Mouse (Mus musculus) myocyte (in vitro differentiated cells): ENCODE measurements around the gene Opa3. TPM values are rescaled to one million over a fixed set of nuclear protein-coding genes. Genes with fewer than 3 reads are reported as not detected.

Source experiments
- H3K27me3 ChIP-seq: one replicate; pipeline ENCODE4 v1.6.1; 2011; ENCODE audit not compliant: control insufficient read depth, insufficient read depth, insufficient read length
- H3K36me3 ChIP-seq: one replicate; pipeline ENCODE4 v1.6.1; 2011; ENCODE audit not compliant: control insufficient read depth, insufficient read depth
- H3K4me2 ChIP-seq: one replicate; pipeline ENCODE4 v1.6.1; 2011; ENCODE audit warnings: low read depth, control low read depth
- H3K4me3 ChIP-seq: one replicate; pipeline ENCODE4 v1.5.1; 2011; ENCODE audit warnings: mild to moderate bottlenecking, control low read depth, moderate library complexity
- H3K79me2 ChIP-seq: one replicate; pipeline ENCODE4 v1.6.1; 2011; ENCODE audit not compliant: control insufficient read depth, insufficient read depth
- H3ac ChIP-seq: one replicate; pipeline ENCODE4 v1.6.1; 2011; ENCODE audit not compliant: control insufficient read depth, insufficient read length
- CEBPB ChIP-seq: IDR thresholded peaks from 2 replicates; pipeline ENCODE4 v1.6.1; 2011; ENCODE audit warnings: mild to moderate bottlenecking, moderate library complexity; ENCODE audit not compliant: poor library complexity, insufficient read depth, severe bottlenecking
- E2F4 ChIP-seq: IDR thresholded peaks from one replicate; pipeline ENCODE4 v1.6.1; 2011; ENCODE audit warnings: mild to moderate bottlenecking, control low read depth, moderate library complexity; ENCODE audit not compliant: insufficient read depth
- MAX ChIP-seq: IDR thresholded peaks from one replicate; pipeline ENCODE4 v1.6.1; 2011; ENCODE audit warnings: low read depth, mild to moderate bottlenecking, control low read depth
- MYOD1 ChIP-seq, 3 experiments: IDR thresholded peaks; one replicate each; pipeline ENCODE4 v1.6.1; 2011; ENCODE audit warnings: control low read depth in 2 of 3, low read depth in 2 of 3, mild to moderate bottlenecking in 2 of 3, moderate library complexity in 1 of 3; ENCODE audit not compliant: insufficient read length in 2 of 3, control insufficient read depth in 1 of 3
- MYOG ChIP-seq, 3 experiments: IDR thresholded peaks; one replicate each; pipeline ENCODE4 v1.6.1; 2011; ENCODE audit warnings: control low read depth in 2 of 3, low read depth in 2 of 3, mild to moderate bottlenecking in 2 of 3; ENCODE audit not compliant: insufficient read length in 2 of 3, control insufficient read depth in 1 of 3, insufficient read depth in 1 of 3
- POLR2A ChIP-seq: IDR thresholded peaks from one replicate; pipeline ENCODE4 v1.6.1; 2011; ENCODE audit warnings: low read depth, mild to moderate bottlenecking, control low read depth, moderate library complexity; ENCODE audit not compliant: insufficient read length
- POLR2AphosphoS2 ChIP-seq: IDR thresholded peaks from one replicate; pipeline ENCODE4 v1.6.1; 2011; ENCODE audit warnings: low read depth, control low read depth; ENCODE audit not compliant: insufficient read length
- REST ChIP-seq: IDR thresholded peaks from one replicate; pipeline ENCODE4 v1.6.1; 2011; ENCODE audit warnings: mild to moderate bottlenecking, control low read depth, moderate library complexity; ENCODE audit not compliant: insufficient read depth, insufficient read length
- SRF ChIP-seq: IDR thresholded peaks from one replicate; pipeline ENCODE4 v1.6.1; 2011; ENCODE audit warnings: low read depth; ENCODE audit not compliant: control insufficient read depth, insufficient read length
- TCF12 ChIP-seq: IDR thresholded peaks from one replicate; pipeline ENCODE4 v1.6.1; 2011; ENCODE audit warnings: mild to moderate bottlenecking, control low read depth; ENCODE audit not compliant: poor library complexity, insufficient read depth, severe bottlenecking
- TCF3 ChIP-seq: IDR thresholded peaks from one replicate; pipeline ENCODE4 v1.6.1; 2011; ENCODE audit warnings: low read depth, control low read depth; ENCODE audit not compliant: insufficient read length
- USF1 ChIP-seq: IDR thresholded peaks from one replicate; pipeline ENCODE4 v1.6.1; 2011; ENCODE audit warnings: low read depth, mild to moderate bottlenecking, control low read depth, moderate library complexity
- polyA plus RNA-seq: library from polyadenylated mRNA; unstranded; fragments of >200 nt; fragmentation: generic; extraction: Trizol; gene quantifications from one replicate; pipeline ENCODE4 v1.2.1, GENCODE M21; 2012; ENCODE audit warnings: missing spikeins

Gene Opa3
- polyA plus RNA-seq, 1 experiment, result 29.8 TPM

DNA sequence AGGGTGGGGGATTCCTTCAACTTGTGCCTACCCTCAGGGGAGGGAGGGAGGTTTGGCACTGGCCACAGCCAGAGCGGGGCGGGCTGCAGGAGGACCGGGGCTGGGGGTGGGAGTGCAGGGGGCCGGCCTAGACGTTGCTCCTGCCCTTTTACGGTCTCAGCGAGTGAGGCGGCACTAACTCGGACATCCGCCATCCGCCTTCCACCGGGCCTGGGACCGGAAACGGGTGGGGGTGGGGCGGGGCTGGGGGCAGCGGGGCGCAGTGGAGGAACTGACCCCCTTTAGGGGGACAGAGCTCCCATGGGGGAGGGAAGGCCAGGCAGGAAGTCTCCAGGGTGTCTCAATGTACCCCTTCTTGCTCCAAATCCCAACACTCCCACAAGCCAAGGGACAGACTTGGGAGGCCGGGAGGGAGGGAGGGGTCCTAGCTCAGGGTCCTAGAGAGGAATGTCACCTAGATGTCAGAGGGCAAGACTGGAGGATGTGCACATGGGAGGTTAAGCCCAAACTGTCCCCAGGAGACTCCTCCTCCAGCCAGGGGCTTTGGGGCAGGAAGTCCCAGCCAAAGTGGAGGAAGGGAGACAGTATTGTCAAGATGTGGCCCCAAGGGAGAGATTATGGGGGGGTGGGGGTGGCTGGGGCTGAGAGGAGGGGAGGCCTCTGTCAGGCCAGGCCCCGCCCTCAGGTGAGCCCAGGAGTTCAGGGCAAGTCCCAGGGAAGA is 41.7 kb downstream of the Opa3 start:
- no peak for TF ChIP-seq TCF3
- no peak for TF ChIP-seq CEBPB
- TF ChIP-seq TCF12, result no peak
- peak; percentile 37 for TF ChIP-seq POLR2A
- no peak for TF ChIP-seq USF1
- no peak for TF ChIP-seq MYOG (IDR thresholded peaks at IDR 0.05; ENCODE audit: control insufficient read depth in 1 of 3, insufficient read depth in 1 of 3, insufficient read length in 2 of 3, low read depth in 2 of 3)
- no peak for TF ChIP-seq E2F4
- no peak for TF ChIP-seq REST
- peak; percentile 62 for TF ChIP-seq POLR2AphosphoS2
- TF ChIP-seq SRF, result peak; percentile 63
- TF ChIP-seq MYOD1 (IDR thresholded peaks at IDR 0.05; ENCODE audit: control insufficient read depth in 1 of 3, insufficient read length in 2 of 3, low read depth in 2 of 3), result no peak
- no peak for TF ChIP-seq MAX
- Histone ChIP-seq H3K4me2 (peak overlapping the region; percentile 89), H3K36me3 (peaks cover 9% of the 10 kb centered on the region), H3K79me2 (peaks cover 53% of the 10 kb centered on the region), H3K27me3 (no peaks in the 10 kb centered on the region), H3K4me3 (peak overlapping the region; percentile 96), H3ac (peak overlapping the region; percentile 63)

- Histone ChIP-seq H3K4me3 (peak overlapping the region; percentile 96), H3K4me2 (peak overlapping the region; percentile 63), H3K79me2 (peaks cover 50% of the 10 kb centered on the region), H3ac (peak overlapping the region; percentile 63), H3K27me3 (no peaks in the 10 kb centered on the region), H3K36me3 (peaks cover 9% of the 10 kb centered on the region)
- TF ChIP-seq POLR2AphosphoS2 (peak; percentile 53), CEBPB (no peak), POLR2A (peak; percentile 22), REST (no peak), TCF12 (peak; percentile 89), MYOD1 (IDR thresholded peaks at IDR 0.05; ENCODE audit: control insufficient read depth in 1 of 3, insufficient read length in 2 of 3, low read depth in 2 of 3) (peak in 2 of 3 experiments; percentile 93 to 96), MAX (no peak), SRF (no peak), MYOG (IDR thresholded peaks at IDR 0.05; ENCODE audit: control insufficient read depth in 1 of 3, insufficient read depth in 1 of 3, insufficient read length in 2 of 3, low read depth in 2 of 3) (peak; percentile 45 to 97 (median 97)), USF1 (no peak), E2F4 (no peak), TCF3 (peak; percentile 84)
These were observed 42.5 kb downstream of the Opa3 start for GRCm38 (mm10) chr7:19270509-19271237.

GRCm38 (mm10) chr7:19271238-19272172 is 43.4 kb downstream of the Opa3 start, which contains the start of gene Vasp:
Gene Vasp (minus strand): TSS chr7:19271817.
- H3K79me2 ChIP-seq, result peaks cover 43% of the 10 kb centered on the region
- H3K27me3 ChIP-seq, result no peaks in the 10 kb centered on the region
- peak within 1 kb of the TSS; percentile 63 for H3ac ChIP-seq
- TF ChIP-seq E2F4 (peak; percentile 52), MYOG (IDR thresholded peaks at IDR 0.05; ENCODE audit: control insufficient read depth in 1 of 3, insufficient read depth in 1 of 3, insufficient read length in 2 of 3, low read depth in 2 of 3) (no peak), POLR2AphosphoS2 (peak; percentile 93), REST (no peak), POLR2A (peak; percentile 93), CEBPB (no peak), MYOD1 (IDR thresholded peaks at IDR 0.05; ENCODE audit: control insufficient read depth in 1 of 3, insufficient read length in 2 of 3, low read depth in 2 of 3) (peak in 1 of 3 experiments; percentile 11), TCF12 (no peak), MAX (no peak)
- peak within 1 kb of the TSS; percentile 75 for H3K4me2 ChIP-seq
- peaks cover 9% of the 10 kb centered on the region for H3K36me3 ChIP-seq
- H3K4me3 ChIP-seq, result peak within 1 kb of the TSS; percentile 96

- TF ChIP-seq MYOG (IDR thresholded peaks at IDR 0.05; ENCODE audit: control insufficient read depth in 1 of 3, insufficient read depth in 1 of 3, insufficient read length in 2 of 3, low read depth in 2 of 3), result no peak
- TF ChIP-seq POLR2A, result peak; percentile 32
- TF ChIP-seq POLR2AphosphoS2, result peak; percentile 23
- TF ChIP-seq REST, result no peak
- TF ChIP-seq SRF, result no peak
- Histone ChIP-seq H3K79me2 (peaks cover 39% of the 10 kb centered on the region), H3K4me2 (peak overlapping the region; percentile 75), H3K36me3 (peaks cover 9% of the 10 kb centered on the region), H3K27me3 (no peaks in the 10 kb centered on the region), H3K4me3 (peak overlapping the region; percentile 96), H3ac (peak overlapping the region; percentile 63)
These were observed 44.1 kb downstream of the Opa3 start for GRCm38 (mm10) chr7:19272173-19272764.
